Mouse (Mus musculus) A20 (cell line): ENCODE data around the gene Cpeb1.

ENCODE experiments used
- DNase-seq: peaks from one replicate; pipeline ENCODE4 v3.0.0-alpha.2; 2011; ENCODE audit warnings: low read depth, low spot score

Cpeb1 gene

DNA sequence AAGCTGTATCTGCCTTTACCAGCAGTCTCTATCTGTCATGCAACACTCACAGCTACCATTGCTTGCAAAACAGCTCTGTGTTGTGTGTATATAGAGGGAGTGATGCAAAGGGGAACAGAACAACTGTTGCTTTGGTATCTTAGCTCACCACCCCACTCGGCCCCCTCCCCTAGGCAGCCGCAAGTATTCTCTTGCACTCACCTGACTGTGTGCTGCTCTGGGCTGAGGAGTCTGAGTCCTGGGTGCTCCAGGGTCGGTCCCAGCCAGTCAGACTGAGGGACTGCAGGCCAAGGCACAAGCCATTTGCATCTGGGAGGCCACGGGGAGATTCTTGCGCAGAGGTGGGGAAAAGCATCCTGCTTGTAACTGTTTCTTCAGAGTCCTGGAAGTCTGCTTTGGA lies 83.5 kb downstream of the Cpeb1 start:
- DNase-seq, result no peak

DNA sequence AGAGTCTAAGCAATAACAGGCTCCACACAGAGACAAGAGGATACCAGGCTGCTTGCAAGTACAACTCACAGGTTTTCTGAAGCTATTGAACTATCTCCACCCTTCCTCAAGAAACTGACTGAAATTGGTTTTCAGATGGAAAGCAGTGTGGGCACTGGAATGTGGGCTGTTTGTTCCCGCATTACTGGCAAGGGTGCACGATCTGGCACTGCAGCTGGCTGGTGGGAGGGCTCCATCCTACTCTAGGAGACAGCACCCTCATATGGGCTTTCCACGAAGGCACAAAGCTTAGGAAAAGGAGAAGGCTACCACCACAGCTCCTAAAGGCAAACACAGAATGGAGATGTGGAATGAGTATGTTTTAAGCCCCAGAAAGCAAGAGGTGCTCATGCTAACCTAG lies 85.5 kb downstream of the Cpeb1 start:
- no peak for DNase-seq

DNA sequence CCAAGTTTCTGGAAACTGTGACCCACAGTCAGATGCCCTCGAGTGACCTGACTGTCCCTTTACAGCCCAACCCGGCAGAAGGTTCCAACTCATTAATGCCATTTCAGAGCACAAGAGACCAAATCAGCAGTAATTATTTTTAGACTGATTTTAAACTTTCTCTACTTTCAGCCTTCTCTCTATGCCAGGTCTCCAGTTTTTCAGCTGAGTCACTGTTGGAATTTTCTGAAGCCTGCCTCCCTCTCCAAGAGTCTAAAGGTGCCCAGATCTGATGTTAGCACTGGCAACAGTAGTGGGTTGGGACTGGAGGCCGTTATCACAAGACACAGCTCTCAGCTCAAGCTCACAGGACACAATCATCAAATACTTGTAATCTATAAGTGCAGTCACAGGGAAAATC lies 87.3 kb downstream of the Cpeb1 start:
- DNase-seq, result no peak

- no peak for DNase-seq
These were observed 98.3 kb downstream of the Cpeb1 start for GRCm38 (mm10) chr7:81356975-81357374.

GRCm38 (mm10) chr7:81356360-81356759 lies 98.9 kb downstream of the Cpeb1 start:
- DNase-seq, result no peak

GRCm38 (mm10) chr7:81355746-81356145 lies 99.5 kb downstream of the Cpeb1 start:
- DNase-seq, result no peak

DNA sequence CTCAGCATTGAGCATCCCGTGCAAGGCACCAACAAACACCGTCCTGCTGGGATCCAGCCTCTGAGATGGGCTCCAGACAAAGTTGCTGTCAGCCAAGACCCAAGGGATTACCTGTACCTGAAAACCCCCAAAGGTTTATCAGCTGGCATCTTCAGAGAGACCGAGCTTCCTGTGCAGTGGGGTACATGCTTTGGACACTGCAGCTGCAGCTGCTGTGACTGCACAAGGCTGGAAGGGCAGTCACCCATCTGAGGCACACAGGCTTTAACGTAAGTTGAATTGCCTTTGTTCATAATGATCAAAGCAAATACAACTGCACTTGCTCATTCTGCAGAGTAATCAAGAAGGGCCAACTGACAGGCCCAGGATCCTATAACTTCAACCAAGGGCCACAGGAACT lies 103.4 kb downstream of the Cpeb1 start:
- no peak for DNase-seq

DNA sequence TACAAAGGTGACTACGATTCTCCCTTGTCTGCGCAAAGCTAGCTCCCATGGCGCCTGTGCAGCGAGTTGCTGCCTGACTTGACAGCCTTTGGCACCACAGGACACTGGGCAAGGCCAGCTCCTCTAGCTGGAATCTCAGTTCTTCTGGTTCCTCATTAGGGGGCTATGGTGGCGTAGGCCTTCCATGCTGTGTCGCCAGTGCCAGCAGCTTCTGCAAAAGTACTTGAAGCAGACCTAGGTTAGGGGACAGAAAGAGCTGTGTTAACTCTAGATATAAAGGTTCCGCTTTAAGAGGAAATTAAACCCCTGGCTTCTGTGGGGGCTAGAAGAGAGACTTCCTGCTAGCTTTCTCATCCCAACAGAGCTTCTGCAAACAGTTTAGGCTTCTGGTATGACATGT lies 107.1 kb downstream of the Cpeb1 start:
- DNase-seq, result no peak

- no peak for DNase-seq
These were observed 109.7 kb downstream of the Cpeb1 start for GRCm38 (mm10) chr7:81345447-81346170.

GRCm38 (mm10) chr7:81344544-81345446 lies 110.5 kb downstream of the Cpeb1 start, which contains the start of gene Rps17:
Gene Rps17, minus strand, starts transcription at chr7:81345254.
- DNase-seq, result peak; percentile 96

GRCm38 (mm10) chr7:81343831-81344230 lies 111.4 kb downstream of the Cpeb1 start:
- DNase-seq, result peak; percentile 23

DNA sequence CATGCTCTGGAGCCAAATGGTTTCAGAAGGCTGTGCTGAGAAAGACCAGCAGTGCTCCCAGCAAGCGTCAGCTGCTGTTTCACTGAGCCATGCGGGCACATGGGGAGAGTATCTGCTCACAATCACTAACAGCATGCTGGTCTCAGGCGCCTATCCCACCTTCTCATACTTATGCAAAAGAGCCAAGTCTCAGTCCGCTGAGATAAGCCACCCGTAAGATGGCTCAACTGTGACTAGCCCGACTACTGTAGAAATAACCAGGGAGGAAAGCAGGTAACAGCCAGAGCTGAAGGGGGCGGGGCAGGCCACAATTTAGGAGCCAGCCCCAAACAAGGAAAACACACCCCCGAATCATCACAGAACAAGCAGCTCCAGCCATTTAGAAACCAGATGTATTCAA lies 111.9 kb downstream of the Cpeb1 start:
- peak; percentile 24 for DNase-seq

GRCm38 (mm10) chr7:81342356-81343094 lies 112.7 kb downstream of the Cpeb1 start:
- peak; percentile 10 for DNase-seq

DNA sequence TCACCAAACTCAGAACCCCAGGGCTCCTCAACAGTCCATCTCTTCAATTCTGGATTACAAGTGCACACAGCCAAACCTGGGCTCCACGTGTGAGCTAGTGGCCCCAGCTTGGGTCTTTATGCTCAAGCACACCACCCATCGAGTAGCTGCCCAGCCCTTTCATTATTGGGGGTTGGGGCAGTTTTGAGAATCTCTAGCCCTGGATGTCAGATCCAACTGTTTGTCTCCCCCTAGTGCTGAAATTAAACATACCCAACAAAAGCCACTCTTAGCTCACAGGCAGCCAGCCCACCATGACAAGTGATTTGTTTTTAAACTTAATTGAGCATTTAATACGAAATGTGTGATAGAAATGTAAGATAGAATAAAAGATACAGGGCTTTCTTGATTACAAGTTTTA lies 113.7 kb downstream of the Cpeb1 start:
- DNase-seq, result peak; percentile 63

DNA sequence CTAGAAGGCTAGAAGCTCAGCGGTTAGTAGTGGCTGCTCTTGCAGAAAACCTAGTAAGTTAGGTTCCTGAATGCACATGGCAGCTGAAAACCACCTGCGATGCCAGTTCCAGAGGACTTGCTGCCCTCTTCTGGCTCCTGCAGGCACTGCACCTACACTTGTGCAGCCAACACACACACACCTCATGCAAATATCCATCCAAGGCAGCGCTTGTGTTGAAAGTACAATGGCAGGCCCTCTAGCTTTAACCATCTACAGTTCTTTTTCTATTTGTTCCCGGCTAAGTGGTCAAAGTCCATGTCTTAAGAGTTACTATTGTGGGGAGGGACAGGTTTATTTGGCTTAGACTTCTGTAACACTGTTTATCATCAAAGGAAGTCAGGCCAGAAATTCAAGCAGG lies 115.5 kb downstream of the Cpeb1 start:
- peak; percentile 85 for DNase-seq

DNA sequence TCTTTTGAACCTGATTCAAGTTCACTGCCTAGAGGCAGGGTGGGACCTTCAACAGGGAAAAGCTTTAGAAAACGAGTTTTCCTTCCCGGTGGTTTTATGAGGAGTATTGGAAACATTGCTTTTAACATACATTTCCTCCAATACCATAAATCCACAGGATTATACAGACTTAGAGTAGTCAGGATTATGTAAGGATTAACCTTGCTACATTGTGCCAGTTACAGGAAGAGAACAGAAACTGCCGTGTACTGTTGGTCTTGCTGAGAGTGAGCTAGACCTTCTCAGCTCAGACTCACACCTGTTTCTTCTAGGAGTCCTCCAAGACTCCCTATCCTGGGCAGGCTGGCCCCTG lies 116.8 kb downstream of the Cpeb1 start:
- no peak for DNase-seq

DNA sequence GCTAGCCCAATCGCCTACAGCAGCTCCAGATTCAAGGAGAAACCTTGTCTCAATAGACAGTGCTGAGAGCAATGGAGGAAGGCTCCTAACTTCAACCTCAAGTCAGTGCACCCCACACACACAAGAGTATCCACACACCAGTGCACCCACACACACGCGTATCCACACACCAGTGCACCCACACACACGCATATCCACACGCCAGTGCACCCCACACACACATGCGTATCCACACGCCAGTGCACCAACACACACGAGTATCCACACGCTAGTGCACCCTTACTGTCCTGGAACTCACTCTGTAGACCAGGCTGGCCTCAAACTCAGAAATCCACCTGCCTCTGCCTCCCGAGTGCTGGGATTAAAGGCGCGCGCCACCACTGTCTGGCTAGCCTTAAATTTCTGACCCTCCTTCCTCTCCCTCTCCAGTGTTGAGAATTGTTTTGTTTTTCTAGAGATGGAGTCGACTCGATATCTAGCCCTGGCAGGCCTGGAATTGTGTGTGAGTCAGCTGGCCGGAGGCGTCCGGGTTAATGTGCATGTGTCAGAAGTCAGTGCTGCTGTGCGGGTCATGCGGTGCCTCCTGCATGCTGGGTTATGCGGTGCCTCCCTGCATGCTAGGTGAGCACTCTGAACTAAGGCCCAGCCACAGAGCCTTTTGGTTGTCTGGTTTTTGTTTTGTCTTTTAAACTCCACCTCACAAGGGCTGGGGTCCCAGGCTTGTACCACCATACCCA lies 117.3 kb downstream of the Cpeb1 start:
- DNase-seq, result no peak

DNA sequence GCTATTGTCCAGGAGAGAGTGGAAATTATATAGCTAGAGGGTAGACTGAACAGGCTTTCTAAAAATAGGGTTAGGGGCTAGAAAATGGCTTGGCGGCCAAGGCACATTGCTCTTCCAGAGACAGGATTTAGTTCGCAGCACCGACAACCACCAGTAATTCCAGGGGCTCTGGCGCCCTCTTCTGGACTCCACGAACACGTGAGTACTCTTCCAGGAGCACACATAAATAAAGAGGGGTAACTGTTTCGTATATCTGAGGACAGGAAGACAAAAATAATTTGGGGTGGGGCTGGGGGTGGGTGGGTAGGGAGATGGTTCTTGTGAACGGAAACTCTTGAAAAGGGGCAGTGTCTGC lies 118.9 kb downstream of the Cpeb1 start:
- peak; percentile 40 for DNase-seq

- no peak for DNase-seq
These were observed 119.4 kb downstream of the Cpeb1 start for GRCm38 (mm10) chr7:81335705-81336431.

DNA sequence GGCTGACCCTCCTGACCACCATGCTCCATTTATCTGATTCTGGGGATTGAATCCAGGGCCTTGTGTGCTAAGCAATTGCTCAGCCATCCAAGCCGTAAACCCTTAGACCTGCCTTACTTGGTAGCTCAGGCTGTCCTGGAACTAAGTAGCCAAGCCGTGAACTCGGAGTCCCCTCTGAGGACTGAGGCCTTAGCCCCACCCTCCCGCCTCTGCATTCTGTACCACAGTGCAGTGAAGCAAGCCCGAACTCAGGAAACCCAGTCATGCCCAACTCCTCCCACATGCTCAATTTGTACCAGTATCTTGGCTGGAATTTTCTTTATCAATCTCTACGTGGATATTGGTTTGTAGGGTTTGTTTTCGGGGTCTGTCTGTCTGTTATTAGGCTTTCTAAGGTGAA lies 123.4 kb downstream of the Cpeb1 start:
- no peak for DNase-seq

- no peak for DNase-seq
These were observed 124.5 kb downstream of the Cpeb1 start for GRCm38 (mm10) chr7:81330767-81331166.
